Mouse (Mus musculus) cerebellum, adult 9-11 months (tissue): ENCODE measurements around the gene Dffa.
"Not testable (repeated sequence)": the region's sequence is repeated elsewhere in the genome, so short reads cannot be mapped to it uniquely, and the experiment has no call there.

Experiments
- DNase-seq: peaks from one replicate; pipeline ENCODE4 v3.0.0; 2022

Gene Dffa

DNA sequence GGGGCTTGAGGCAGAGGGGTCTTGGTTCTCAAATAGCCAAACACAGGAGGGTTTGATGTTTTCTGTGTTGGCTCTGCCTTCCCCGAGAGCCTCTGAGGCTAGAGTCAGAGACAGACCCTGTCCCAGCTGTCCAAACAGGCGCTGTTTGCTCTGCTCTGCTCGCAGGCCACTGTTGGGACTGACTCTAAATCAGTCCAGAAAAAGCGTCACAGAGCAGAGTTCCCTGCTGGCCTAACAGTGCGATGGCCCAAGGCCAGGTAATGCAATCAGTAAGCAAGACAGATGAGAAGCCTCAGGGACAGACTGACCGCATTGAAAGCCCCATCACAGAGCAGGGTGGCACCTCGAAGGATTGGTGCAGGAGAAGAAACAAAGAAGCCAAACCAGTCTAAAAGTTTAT lies 45.7 kb downstream of the Dffa start:
- no peak for DNase-seq

DNA sequence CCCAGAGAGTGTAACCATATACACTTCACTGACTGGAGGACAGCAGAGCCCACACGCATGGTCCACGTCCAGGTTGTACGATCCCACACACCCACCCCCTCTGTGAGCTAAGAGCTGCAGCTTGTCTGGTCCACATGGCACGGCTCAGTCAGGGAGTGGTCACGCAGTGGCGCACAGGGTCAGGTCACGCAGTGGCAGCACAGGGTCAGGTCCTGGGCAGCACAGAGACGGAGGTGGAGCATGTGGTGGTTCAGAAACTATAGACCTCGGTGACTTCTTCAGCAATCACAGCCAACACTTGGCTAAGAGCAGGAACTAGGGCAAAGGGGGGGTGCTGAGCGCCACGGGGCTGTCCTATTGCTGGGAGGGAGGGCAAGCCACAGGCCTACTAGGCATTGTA lies 46.3 kb downstream of the Dffa start:
- DNase-seq = no peak

DNA sequence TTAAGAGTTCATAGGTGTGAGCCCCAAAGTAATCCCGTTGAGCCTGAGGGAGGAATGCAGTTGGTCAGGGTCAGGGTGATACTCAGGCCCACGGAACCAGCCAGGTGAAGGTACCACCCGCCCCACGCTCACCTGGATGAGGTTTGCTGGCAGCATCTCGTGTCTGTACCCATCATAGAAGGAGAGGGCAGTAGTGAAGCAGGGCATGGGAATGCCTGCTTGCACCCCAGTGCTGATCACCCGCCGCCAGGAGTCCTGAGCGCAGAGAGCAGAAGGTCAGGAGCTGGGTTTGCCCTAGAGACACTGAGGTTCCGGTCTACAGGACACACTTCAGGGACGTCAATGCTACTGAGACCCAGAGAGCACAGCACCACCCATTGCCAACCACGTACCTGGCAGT lies 46.8 kb downstream of the Dffa start:
- DNase-seq = no peak

DNA sequence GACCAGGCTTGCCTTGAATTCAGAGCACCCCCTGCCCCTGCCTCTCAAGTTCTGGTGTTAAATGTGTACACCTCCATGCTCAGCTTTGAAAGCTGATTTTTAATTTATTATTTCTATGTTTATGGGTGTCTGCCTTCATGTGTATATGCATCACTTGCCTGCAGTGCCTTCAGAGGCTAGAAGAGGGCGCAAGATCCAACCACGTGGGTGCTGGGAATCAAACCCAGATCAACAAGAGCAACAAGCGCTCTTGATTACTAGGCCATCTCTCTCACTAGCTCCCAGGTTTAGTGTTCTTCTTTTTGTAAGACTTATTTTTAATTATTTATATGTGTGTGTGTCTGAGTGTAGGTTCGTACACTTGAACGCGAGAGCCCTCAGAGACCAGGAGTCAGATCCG lies 50.9 kb downstream of the Dffa start:
- DNase-seq = no peak

DNA sequence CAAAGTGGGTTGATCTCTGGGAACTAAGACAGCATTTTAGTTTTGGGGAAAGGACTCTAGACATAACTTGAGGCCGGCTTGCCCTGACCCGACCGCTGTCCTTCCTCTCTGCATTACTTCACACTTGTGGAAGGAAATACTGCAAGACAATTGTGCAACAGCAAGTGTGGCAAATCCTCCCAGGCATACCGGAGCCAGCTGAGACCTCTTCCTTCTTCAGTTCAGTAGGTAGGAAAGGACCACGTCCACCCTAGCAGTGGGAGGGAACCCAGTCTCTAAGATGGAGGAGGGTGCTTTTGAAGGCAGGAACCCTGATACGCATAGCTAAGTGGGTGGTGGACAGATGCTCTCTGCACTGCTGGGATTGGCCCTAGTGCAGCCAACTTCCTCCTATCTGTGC lies 51.8 kb downstream of the Dffa start:
- DNase-seq = no peak

DNA sequence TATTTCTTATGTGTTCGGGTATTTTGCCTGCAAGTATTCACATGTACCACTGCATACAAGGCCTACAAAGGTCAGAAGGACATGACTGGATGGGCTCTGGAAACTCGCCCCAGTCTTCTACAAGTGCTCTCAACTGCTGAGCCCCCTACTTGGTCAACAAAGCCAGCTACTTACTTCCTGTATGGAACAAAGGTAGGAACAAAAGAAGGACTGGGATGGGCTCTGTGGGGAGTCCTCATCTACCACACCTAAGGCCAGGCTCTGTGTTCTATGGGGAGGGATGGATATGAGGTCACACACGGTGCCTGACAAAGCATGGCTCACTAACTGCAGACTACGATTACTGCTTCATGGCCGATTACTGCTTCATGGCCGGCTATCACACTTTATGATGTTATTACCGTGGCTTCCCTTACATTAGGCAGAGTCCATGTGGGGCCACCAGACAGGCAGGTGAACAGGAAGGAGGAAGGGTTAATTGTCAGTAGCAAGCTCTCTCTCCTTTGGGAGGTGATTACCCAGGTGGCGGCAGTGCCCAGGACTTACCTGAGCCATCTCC lies 53.5 kb downstream of the Dffa start:
- no peak for DNase-seq

DNA sequence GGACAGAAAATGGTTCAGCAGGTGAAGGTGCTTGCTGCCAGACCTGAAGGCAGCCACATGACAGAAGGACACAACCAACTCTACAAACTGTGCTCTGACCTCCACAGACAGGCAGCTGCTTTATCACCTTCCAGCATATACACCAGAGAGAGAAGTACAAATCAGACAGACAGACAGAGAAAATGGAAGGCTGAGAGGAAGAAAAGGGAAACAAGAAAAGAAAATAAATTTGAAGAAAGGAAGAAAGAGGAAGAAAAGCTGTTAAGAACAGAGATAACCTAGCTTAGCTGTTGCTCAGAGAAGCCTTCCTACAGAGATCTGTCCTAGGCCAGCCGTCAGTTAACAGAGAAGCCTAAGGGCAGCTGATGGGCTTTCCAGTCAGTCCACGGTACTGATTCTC lies 55.3 kb downstream of the Dffa start:
- DNase-seq = no peak

DNA sequence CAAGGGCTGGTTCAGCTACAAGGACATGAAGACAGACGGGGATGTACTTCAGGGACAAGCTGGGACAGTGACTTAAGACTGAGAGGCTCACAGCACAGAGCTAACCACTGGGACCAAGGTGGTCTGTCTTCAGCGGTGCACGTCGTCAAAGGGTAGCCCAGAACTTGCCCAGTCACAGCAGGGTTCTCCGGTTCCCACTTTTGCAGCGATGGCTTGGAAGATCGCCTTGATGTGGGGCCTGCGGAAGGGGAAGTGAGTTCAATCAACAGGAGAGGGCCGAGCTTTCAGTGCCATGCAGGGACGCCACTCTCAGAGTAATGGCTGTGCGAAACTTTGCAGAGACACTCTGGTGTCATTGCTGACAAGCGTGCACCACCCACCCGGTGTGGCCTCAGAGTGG lies 55.9 kb downstream of the Dffa start:
- no peak for DNase-seq

DNA sequence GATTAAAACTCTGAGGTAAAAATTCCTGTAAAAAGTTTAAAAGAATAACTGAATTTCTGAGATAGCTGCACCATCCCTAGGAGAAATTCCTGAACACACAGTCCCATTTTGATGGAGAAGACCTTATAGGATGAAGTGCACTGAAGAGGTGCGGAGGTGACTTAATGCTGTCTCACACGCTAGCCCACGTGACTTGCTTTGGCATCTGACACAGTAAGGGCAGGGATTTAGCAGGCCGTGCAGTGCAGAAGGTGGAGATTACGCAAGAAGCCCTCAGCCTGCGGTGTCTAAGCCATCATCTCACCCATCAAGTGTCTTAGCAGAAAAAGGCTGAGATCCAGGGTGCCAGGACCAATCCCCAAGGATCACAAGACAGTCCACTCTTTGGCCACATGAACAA lies 57.2 kb downstream of the Dffa start:
- no peak for DNase-seq

DNA sequence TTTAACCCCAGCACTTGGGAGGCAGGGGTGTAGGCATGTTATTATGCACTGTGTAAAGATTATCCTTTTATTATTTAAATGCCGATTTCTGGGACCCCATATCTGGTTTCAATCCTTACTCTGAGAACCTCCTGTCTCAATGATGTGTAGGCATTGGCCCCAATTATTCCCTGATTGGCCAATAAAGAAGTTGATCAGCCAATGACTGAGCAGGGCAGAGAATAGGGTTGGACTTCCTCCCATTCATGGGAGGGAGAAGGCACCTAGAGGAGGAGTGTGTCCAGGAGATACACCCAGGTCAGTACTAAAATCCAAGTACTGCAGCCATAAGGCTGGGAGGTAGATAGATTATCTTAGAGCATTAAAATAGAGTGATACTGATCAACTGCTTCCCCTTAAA lies 59.2 kb downstream of the Dffa start:
- DNase-seq = no peak

DNA sequence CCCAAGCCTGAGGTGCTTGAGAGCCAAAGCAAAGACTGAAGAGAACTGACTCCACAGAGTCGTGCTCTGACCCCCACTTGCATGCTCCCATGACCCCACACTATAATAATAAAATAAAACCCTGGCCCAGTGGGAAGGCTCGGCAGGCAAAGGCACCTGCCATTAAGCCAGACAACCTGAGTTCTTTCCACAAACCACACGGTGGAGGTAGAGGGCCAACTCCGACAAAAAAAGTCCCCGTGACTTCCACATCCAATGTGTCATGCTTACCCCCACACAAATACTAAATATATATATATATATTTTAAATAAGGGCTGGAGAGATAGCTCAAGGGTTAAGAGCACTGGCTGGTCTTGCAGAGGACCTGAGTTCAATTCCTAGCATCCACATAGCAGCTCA lies 60.2 kb downstream of the Dffa start:
- DNase-seq = no peak

DNA sequence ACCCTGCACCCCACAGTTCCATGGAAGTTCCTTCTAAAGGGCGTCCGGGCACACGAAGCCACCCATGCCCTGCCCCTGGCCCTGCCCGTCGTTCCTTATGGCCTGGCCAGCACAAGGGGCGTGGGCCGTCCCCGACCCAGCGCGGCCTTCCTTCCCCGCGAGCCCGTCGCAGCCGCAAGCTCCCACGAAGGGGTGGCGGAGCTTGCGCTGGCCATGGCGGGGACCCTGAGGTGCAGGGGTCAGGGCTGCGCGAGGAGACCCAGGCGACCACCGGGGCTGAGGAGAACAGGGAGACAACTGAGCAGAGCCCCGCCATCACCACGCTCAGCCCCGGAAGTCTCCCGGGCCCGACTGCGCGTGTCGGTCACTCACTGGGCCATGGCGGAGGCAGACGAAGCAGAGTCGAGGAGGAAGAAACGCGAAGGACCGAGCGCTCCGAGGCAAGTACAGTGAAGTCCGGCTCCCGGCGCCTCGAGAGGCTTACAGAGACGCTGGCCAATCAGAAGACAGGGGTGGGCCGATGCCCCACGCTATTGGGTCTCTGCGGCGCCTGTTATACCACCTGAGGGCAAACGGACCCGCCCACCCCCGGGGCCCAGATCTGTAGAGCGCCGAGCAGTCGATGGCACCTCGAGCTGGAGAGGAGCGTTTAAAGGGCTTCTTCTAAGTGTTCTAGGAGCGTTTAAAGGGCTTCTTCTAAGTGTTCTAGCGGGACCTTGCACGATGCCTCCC lies 62.4 kb downstream of the Dffa start, which contains the start of gene Pgd:
Gene Pgd, minus strand, starts transcription at position 557 of the 732 bp plus-strand sequence.
- peak; percentile 95 for DNase-seq

DNA sequence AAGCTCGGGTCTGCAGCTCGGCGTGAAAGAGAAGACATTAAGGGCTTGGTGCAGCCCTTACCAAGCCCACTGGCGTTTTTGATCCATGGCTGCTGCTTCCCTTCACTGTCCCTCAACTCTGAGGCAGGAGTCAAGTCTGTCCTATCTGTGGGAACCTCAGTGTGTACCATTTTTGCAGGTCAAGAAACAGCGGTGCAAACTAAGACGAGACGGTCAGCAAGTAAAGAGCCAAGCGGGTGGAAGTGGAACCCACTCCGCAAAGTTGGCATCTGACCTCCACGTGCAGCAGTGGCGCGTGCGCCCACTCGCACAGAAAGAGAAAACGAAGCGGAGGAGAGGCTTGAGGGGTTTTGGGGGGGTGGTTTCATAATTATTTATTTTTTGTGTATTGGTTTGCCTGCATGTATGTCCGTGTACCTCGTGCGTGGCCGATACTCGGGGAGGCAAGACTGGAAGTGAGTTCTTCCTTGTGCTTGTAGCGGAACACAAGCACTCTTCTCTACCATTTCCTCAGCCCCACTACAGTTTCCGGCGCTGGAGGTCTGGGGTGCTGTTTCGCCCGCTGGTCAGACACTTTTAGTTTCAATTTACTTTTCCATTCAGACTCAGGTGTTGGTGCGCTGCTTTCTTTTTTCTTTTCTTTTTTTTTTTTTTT lies 63.1 kb downstream of the Dffa start:
- DNase-seq = no peak

DNA sequence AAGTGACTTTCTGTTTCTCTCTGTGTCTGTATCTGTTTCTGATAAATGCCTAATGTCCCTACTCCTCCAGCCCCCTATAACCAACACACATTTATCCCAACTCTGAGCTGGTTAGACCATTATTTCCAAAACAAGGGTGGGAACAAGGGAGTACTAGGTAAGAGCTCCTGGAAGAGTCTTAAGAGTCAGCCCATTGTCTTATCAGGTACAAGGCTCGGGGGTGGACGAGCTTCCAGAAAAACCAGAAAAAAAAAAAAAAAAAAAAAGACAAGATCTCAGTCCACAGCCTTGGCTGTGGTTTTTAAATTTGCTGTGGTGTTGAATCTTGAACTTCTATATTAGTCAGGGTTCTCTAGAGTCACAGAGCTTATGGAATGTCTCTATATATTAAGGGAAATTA lies 64.1 kb downstream of the Dffa start:
- no peak for DNase-seq

DNA sequence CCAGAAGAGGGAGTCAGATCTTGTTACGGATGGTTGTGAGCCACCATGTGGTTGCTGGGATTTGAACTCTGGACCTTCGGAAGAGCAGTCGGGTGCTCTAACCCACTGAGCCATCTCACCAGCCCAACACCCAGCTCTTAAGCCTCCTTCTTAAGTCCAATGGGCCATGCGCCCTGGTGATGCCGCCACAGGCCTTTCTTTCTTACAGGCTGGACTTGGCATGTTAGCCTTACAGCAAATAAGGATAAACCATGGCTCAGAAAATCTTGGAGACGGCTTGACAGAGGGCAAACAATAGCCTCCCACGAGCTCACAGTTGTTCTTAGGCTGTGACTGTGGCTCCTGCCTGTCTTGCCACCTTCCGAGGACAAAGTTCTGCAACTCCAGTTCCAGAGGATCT lies 66.0 kb downstream of the Dffa start:
- not testable (repeated sequence) for DNase-seq
